Mouse (Mus musculus): ENCODE measurements around the gene Cbx4.
A peak's percentile ranks its signal among the peaks of the same experiment; 100 is the strongest.

The Cbx4 gene

DNA sequence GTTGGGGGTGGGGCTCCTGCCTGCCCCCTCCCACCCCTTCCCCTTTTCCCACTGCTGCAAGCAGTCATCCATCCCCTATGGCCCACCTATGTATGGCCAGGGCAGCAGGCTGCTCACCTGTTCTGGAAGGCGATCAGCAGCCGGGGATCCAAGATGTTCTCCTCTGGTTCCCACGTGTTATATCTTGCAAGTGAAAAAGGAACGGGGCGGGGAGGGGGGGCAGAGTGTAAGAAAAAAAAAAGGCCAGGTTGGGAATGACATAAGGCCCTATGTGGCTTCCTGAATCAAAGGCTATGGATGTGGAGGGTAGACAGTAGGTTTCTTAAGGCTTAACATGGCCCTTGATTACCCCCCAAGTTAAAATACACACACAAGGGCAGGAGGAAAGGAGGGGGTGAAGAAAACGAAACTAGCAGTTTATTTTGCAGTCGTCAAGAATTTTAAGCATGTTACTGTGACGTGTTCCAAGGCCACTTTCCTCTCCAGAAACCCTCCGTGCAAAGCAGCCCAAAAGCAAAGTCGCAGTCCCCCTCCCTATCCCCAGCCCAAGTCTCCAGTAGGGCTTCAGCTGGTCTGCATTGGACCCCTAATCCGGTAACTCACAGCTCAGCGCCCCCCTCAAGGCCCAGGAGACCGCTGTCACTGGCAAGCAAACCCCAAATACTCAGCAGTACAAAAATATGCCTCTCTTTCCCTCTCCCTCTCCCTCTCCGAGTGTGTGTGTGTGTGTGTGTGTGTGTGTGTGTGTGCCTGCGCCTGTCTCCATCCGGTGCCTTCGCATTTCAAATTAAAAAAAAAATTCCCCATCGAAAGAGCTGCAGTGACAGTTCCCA, 1.4 kb downstream of the Cbx4 start:
- peak; percentile 76 for DNase-seq

DNA sequence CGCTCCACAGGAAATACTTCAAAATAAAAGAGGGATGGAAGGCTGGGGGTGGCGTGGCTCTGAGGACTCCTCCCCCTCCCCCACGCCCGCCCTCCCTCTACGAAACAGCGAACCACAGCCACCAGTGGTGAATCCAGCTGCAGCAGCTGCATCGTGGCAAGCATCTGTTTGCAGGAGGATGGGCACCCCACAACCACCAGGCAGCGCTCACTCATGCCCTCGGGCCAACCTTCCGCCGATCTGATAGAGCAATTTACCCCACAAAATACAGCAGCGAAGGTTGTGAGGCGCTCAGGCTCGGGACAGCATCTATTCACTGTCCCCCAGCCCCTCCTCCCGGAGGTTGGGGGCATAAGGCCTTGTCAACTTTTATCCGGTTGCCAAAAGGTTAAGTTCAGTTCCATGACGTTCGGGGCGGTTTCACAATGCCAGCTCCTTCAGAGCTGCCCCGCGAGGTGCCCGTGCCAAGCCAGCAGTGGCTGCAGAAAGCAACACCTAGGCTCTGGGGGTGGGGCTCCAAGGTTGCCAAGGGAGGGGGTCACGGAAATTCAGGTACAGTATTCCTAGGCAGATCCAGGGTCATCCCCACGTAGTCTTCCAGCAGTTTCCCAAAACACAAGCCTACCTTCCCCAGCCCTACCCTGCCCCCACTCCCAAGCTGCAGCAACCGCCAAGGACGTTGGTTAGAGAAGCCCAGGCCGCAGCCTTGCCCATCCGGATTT, 2.1 kb downstream of the Cbx4 start:
- peak; percentile 76 for DNase-seq

GRCm38 (mm10) chr11:119082638-119083599, 3.1 kb downstream of the Cbx4 start:
- DNase-seq, result peak; percentile 42

DNA sequence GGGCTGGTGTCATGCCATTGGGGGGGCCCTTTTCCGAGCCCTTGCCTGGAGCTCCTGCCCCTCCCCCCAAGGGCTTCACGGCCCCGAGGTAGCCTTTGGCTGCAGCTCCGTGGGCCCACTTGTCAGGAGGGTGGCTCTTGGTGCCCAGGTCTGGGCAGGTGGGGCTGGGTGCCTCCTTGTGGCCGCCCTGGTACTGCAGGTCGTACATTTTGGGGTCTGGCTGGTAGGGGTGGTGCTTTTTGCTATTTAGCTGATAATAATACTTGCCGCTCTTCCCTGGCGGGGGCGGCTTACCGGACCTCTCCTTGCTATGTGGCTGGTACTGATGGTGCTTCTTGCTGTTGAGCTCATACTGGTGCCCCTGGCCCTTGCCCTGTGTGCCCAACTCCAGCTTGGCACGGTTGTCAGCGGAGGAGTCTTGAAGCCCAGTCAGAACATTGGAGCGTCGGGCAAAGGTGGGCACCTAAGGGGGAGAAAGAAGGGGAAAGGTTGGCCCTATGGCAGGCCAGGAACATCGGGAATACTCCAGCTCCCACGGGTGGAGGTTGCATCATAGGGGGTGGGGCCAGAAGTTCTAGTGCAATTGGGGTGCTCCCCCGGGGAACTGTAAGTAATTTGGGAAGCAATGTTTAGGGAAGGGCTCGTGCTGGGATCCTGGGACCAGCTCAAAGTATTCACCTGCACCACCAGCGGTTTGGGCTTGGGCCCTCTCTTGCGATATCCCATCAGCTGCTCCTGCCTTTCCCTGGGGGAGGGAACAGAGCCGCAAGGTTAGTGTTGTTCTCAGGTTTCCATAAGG, 4.0 kb downstream of the Cbx4 start:
- DNase-seq, result peak; percentile 63

- peak; percentile 12 for DNase-seq
Measured at GRCm38 (mm10) chr11:119081148-119081838, 4.7 kb downstream of the Cbx4 start.

- peak; percentile 19 for DNase-seq
Measured at GRCm38 (mm10) chr11:119080461-119081147, 5.4 kb downstream of the Cbx4 start.

DNA sequence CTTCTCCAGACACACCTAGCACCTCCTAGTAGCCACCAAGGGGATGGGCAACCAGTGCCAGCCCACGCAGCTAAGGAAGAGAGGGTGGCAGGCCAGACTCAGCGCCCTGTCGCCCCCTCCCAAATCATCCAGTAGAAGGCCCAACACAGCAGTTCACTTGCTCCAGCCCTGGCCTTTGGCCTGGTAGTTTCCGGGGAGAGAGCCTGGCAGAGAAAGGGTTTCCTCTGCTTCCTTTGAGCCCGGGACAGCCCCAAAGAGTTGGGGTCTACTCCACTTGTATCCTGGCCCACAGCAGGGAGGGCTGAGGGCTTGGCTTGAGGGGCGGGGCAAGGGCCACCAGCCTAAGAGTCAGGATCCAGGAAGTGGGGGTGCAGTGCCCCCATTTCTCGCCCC, 6.6 kb downstream of the Cbx4 start:
- peak; percentile 10 for DNase-seq

GRCm38 (mm10) chr11:119078691-119079444, 7.2 kb downstream of the Cbx4 start:
- DNase-seq, result peak; percentile 78

GRCm38 (mm10) chr11:119077755-119078154, 8.3 kb downstream of the Cbx4 start:
- peak; percentile 6 for DNase-seq

DNA sequence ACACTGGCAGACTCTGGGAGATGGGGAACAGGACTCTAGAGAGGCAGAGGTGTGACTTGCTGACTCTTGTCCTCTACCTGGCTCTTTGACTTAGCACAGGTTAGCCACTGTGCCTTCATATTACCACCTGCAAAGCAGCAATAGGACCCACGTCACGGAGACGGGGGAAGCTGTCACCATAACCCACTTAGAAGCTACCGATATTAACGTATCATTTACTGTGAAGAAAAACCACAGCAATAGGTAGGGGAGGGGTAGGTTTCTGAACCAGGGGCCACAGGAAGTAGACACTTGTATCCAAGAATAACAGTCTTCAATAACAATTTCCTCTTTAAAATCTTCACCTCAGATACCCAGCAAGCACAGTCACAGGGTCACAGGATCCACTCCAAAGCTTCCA, 10.2 kb downstream of the Cbx4 start:
- no peak for DNase-seq

GRCm38 (mm10) chr11:119073876-119074433, 12.1 kb downstream of the Cbx4 start:
- DNase-seq, result no peak

DNA sequence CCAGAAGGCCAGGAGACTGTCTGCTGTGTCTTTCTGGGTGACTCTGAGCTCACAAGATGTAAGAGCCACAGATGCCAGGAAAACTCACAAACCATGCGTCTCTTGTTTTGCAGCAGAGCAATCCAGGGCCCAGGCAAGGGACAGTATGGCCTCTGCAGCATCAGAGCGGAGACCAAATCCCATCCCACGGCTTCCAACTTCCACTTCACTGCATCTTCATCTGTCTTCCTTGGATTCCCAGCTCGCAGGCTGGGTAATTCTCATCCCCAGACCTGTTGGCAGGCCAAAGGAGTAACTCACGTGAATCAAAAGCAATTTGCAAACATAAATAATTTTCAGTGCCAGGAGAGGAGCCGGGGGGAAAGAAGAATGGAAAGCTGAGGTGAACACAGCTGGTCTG, 13.0 kb downstream of the Cbx4 start:
- DNase-seq, result peak; percentile 4

- DNase-seq, result no peak
Measured at GRCm38 (mm10) chr11:119072239-119072638, 13.8 kb downstream of the Cbx4 start.

GRCm38 (mm10) chr11:119066841-119067240, 19.2 kb downstream of the Cbx4 start:
- no peak for DNase-seq

- no peak for DNase-seq
Measured at GRCm38 (mm10) chr11:119059256-119059655, 26.8 kb downstream of the Cbx4 start.

DNA sequence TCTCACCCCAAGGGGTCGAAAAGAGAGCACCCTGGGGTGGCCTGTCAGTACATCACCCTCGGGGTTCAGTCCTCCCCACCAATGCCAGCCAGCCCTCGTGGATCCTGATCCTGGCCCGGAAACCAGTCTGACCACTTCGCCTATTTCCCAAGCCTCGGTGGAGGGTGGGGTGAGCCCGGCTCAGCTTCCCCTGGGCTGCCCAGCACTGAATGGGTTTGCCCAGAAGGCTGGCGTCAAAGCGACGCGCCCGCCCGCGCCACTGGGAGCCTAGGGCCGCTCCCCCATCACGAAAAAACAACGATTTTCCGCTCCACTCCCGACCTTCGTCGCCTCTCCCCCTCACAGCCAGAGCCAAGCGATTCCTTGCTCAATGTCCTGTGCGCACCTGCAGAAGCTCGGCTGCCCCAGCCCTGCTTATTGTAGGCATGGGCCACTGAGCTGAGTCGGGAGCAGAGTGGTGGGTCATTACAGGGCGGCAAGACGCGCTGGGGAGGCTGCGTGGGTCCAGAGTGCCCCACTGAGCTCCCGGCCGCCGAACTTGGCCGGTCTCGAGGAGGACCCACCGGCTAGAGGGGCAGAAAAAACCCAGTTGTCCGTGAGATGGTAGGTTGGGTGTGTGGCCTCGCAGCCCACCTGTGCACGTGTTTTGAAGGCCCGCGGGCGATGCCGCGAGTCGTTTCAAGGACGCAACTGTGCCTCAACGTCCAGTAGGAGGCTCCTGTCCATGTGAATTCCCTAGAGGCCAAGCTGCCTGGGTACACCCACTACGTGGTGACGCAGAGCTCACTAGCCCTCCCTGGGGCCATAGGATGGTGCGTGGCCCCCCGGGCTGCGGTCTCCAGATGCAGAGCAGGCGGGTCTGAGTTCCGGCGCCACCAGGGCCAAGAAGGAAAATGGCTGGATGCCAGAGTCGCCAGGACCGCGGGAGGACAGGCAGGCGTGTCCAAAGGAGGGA, 27.7 kb downstream of the Cbx4 start:
- peak; percentile 65 for DNase-seq

GRCm38 (mm10) chr11:119057291-119057690, 28.7 kb downstream of the Cbx4 start:
- DNase-seq, result peak; percentile 17
